Mouse (Mus musculus): ENCODE measurements around the gene Mief2.

Mief2 gene

GRCm38 (mm10) chr11:60726601-60727391, 1.4 kb upstream of the Mief2 start, which contains the start of gene Flii:
Gene Flii, minus strand, starts transcription at chr11:60727263.
- DNase-seq: peak; percentile 59 to 61

GRCm38 (mm10) chr11:60727392-60728140, 632 bp upstream of the Mief2 start:
- DNase-seq: peak in 1 of 2 experiments; percentile 23

- no peak for DNase-seq
These were observed 1.0 kb downstream of the Mief2 start for GRCm38 (mm10) chr11:60729217-60729641.

GRCm38 (mm10) chr11:60730169-60730568, 2.0 kb downstream of the Mief2 start:
- DNase-seq: no peak

GRCm38 (mm10) chr11:60731251-60731650, 3.1 kb downstream of the Mief2 start:
- no peak for DNase-seq

- no peak for DNase-seq
These were observed 6.0 kb downstream of the Mief2 start for GRCm38 (mm10) chr11:60734206-60734605.

GRCm38 (mm10) chr11:60735191-60735590, 7.0 kb downstream of the Mief2 start:
- no peak for DNase-seq

- DNase-seq: no peak
These were observed 8.3 kb downstream of the Mief2 start for GRCm38 (mm10) chr11:60736491-60736890.

GRCm38 (mm10) chr11:60737450-60737849, 9.3 kb downstream of the Mief2 start:
- DNase-seq: no peak

GRCm38 (mm10) chr11:60740321-60740720, 12.1 kb downstream of the Mief2 start:
- no peak for DNase-seq

GRCm38 (mm10) chr11:60755570-60755969, 27.4 kb downstream of the Mief2 start:
- DNase-seq: no peak

GRCm38 (mm10) chr11:60761681-60762080, 33.5 kb downstream of the Mief2 start:
- DNase-seq: no peak

GRCm38 (mm10) chr11:60766969-60767368, 38.8 kb downstream of the Mief2 start:
- no peak for DNase-seq

GRCm38 (mm10) chr11:60769322-60769721, 41.1 kb downstream of the Mief2 start:
- no peak for DNase-seq

GRCm38 (mm10) chr11:60770776-60771175, 42.6 kb downstream of the Mief2 start:
- no peak for DNase-seq

- DNase-seq: no peak
These were observed 44.0 kb downstream of the Mief2 start for GRCm38 (mm10) chr11:60772161-60772560.

GRCm38 (mm10) chr11:60774158-60774689, 46.0 kb downstream of the Mief2 start:
- no peak for DNase-seq

GRCm38 (mm10) chr11:60774841-60775240, 46.6 kb downstream of the Mief2 start:
- no peak for DNase-seq

- no peak for DNase-seq
These were observed 47.4 kb downstream of the Mief2 start for GRCm38 (mm10) chr11:60775578-60775977.

GRCm38 (mm10) chr11:60776107-60776828, 48.1 kb downstream of the Mief2 start:
- no peak for DNase-seq

GRCm38 (mm10) chr11:60776829-60777740, 48.9 kb downstream of the Mief2 start, which contains the start of the genes Top3a and Smcr8:
Gene Top3a, minus strand, starts transcription at chr11:60777365.
Gene Smcr8, plus strand, starts transcription at chr11:60777524.
- peak; percentile 66 to 81 for DNase-seq

Data from thymus, adult 18-20 months (tissue).